In genomic region chr12:31227167-31227566, GRCm38 (mm10) we compare ENCODE assay signal across 28 mouse cellular contexts. TPM values are rescaled to one million over a fixed set of nuclear protein-coding genes. Genes with fewer than 3 reads are reported as not detected.
A peak's percentile ranks its signal among the peaks of the same experiment; 100 is the strongest.
DNase-seq lines count a peak whose midpoint lies in the region; ATAC-seq and TF ChIP-seq lines count a peak whose summit lies in the region.
"Had no signal": no experiment of that assay in that cellular context is flagged by ENCODE, and none has a peak within 500 bp of the region (broad histone marks: within the 10 kb centered on the region; RNA-seq: fewer than 3 reads in every experiment).

No protein-coding gene starts in this region.

- no peaks in the 10 kb centered on the region for H3K27me3 ChIP-seq in heart, embryonic 10.5 days (ENCODE audit: insufficient read depth, poor library complexity, severe bottlenecking)
- H3K27me3 ChIP-seq in lung, embryonic 15.5 days = no peaks in the 10 kb centered on the region
- no peaks in the 10 kb centered on the region for H3K27me3 ChIP-seq in stomach, embryonic 15.5 days (replicated peaks)
- H3K27me3 ChIP-seq in stomach, postnatal 0 days (ENCODE audit: control insufficient read depth, insufficient read depth, low read length) = no peaks in the 10 kb centered on the region
- H3K27me3 ChIP-seq: CH12.LX; embryonic facial prominence, embryonic 12.5 days; forebrain, embryonic 13.5 days; Patski had no signal

- peak; percentile 18 for DNase-seq in heart, adult 11 months
- DNase-seq in heart, embryonic 10.5 days (ENCODE audit: low spot score) = no peak
- no peak for DNase-seq in lung, postnatal 4 days
- DNase-seq in stomach, postnatal 0 days (ENCODE audit: low spot score) = no peak
- no peak for DNase-seq in layer of hippocampus, adult 2 months (ENCODE audit: low spot score in 2 of 2)
- DNase-seq: adrenal gland, adult 8-10 months; adrenal gland, postnatal 14 days; adrenal gland, postnatal 36 days; B cell, adult 2 months; cerebellum, adult 11-12 months; cerebellum, adult 2 months; cerebellum, adult 9-10 months; cerebellum, postnatal 10 days; cerebellum, postnatal 25 days had no signal

- no peak overlapping the region for H3K27ac ChIP-seq in heart, embryonic 10.5 days
- H3K27ac ChIP-seq in lung, embryonic 15.5 days = 0 out of 2 replicates have a peak overlapping the region, but pooled peaks have one; percentile 3
- no peak overlapping the region for H3K27ac ChIP-seq in stomach, embryonic 15.5 days
- no peak overlapping the region for H3K27ac ChIP-seq in stomach, postnatal 0 days (replicated peaks)
- no peak overlapping the region for H3K27ac ChIP-seq in layer of hippocampus, adult 2 months
- H3K27ac ChIP-seq: embryonic facial prominence, embryonic 10.5 days; embryonic facial prominence, embryonic 12.5 days; forebrain, embryonic 13.5 days had no signal

- TF ChIP-seq CTCF in stomach, postnatal 0 days (IDR thresholded peaks at IDR 0.05; ENCODE audit: low read depth) = no peak
- no peak for TF ChIP-seq CTCF in layer of hippocampus, adult 2 months (conservative IDR thresholded peaks at IDR 0.05)

- 80% methylated on average over 3 of the region's 3 CpGs for WGBS in heart, embryonic 10.5 days
- 58% methylated on average over 3 of the region's 3 CpGs for WGBS in lung, embryonic 15.5 days
- 59% methylated on average over 3 of the region's 3 CpGs for WGBS in stomach, embryonic 15.5 days
- WGBS in stomach, postnatal 0 days = 48% methylated on average over 3 of the region's 3 CpGs

- no peaks in the 10 kb centered on the region for H3K9me3 ChIP-seq in heart, embryonic 10.5 days
- no peaks in the 10 kb centered on the region for H3K9me3 ChIP-seq in lung, embryonic 15.5 days
- no peaks in the 10 kb centered on the region for H3K9me3 ChIP-seq in stomach, embryonic 15.5 days
- H3K9me3 ChIP-seq in stomach, postnatal 0 days (ENCODE audit: control insufficient read depth, low read length) = no peaks in the 10 kb centered on the region
- H3K9me3 ChIP-seq: embryonic facial prominence, embryonic 10.5 days; embryonic facial prominence, embryonic 12.5 days; forebrain, embryonic 13.5 days; G1E had no signal

- ATAC-seq in lung, embryonic 15.5 days (ENCODE audit: borderline replicate concordance, extremely low read depth, low FRiP score, low TSS enrichment) = peak; percentile 35; the same call in 1 of the 2 replicates
- peak; percentile 57; the same call in 1 of the 2 replicates for ATAC-seq in stomach, embryonic 15.5 days (ENCODE audit: insufficient read depth, low FRiP score, low read depth)
- ATAC-seq in stomach, postnatal 0 days (ENCODE audit: low FRiP score, low TSS enrichment) = peak; percentile 63; the same call in 1 of the 2 replicates
- ATAC-seq: activated CD4-positive, CD25-positive, alpha-beta regulatory T cell, adult 4 months; CD4-positive, CD25-positive, alpha-beta regulatory T cell, adult 4 months; forebrain, embryonic 13.5 days; Patski had no signal

- H3K36me3 ChIP-seq in heart, embryonic 10.5 days = no peaks in the 10 kb centered on the region
- H3K36me3 ChIP-seq in lung, embryonic 15.5 days = no peaks in the 10 kb centered on the region
- no peaks in the 10 kb centered on the region for H3K36me3 ChIP-seq in stomach, embryonic 15.5 days
- H3K36me3 ChIP-seq in stomach, postnatal 0 days (ENCODE audit: control insufficient read depth, insufficient read depth, low read length) = no peaks in the 10 kb centered on the region
- H3K36me3 ChIP-seq: embryonic facial prominence, embryonic 10.5 days; embryonic facial prominence, embryonic 12.5 days; G1E had no signal

- TF ChIP-seq EP300 in stomach, postnatal 0 days (optimal IDR thresholded peaks at IDR 0.05) = no peak

- H3K4me3 ChIP-seq in heart, embryonic 10.5 days = no peak overlapping the region
- no peak overlapping the region for H3K4me3 ChIP-seq in lung, embryonic 15.5 days
- no peak overlapping the region for H3K4me3 ChIP-seq in stomach, embryonic 15.5 days (replicated peaks)
- no peak overlapping the region for H3K4me3 ChIP-seq in stomach, postnatal 0 days (ENCODE audit: low read depth, low read length)
- H3K4me3 ChIP-seq in layer of hippocampus, adult 2 months = no peak overlapping the region
- H3K4me3 ChIP-seq: embryonic facial prominence, embryonic 10.5 days; embryonic facial prominence, embryonic 12.5 days; forebrain, embryonic 13.5 days had no signal

- H3K4me1 ChIP-seq in heart, embryonic 10.5 days = peaks cover 30% of the 10 kb centered on the region
- peaks cover 12% of the 10 kb centered on the region for H3K4me1 ChIP-seq in lung, embryonic 15.5 days
- peaks cover 3% of the 10 kb centered on the region; the same call in 1 of the 2 replicates for H3K4me1 ChIP-seq in stomach, embryonic 15.5 days
- H3K4me1 ChIP-seq in stomach, postnatal 0 days (replicated peaks; ENCODE audit: control insufficient read depth, insufficient read depth) = no peaks in the 10 kb centered on the region

- no peak overlapping the region for H3K4me2 ChIP-seq in lung, embryonic 15.5 days
- H3K4me2 ChIP-seq in stomach, embryonic 15.5 days = no peak overlapping the region
- no peak overlapping the region for H3K4me2 ChIP-seq in stomach, postnatal 0 days (replicated peaks; ENCODE audit: low read depth)
- H3K4me2 ChIP-seq: embryonic facial prominence, embryonic 12.5 days; forebrain, embryonic 13.5 days had no signal

- H3K9ac ChIP-seq in lung, embryonic 15.5 days = no peak overlapping the region
- no peak overlapping the region for H3K9ac ChIP-seq in stomach, embryonic 15.5 days
- H3K9ac ChIP-seq in stomach, postnatal 0 days (ENCODE audit: low read length) = no peak overlapping the region
- H3K9ac ChIP-seq: embryonic facial prominence, embryonic 12.5 days; forebrain, embryonic 13.5 days had no signal

RNA-seq across cellular contexts. Expression of gene Gm6993, which starts 13.4 kb away (rescaled TPM):
- polyA plus RNA-seq in heart, embryonic 10.5 days (2016; fragmentation: Nextera tagmentation; extraction: Ambion mirVana) = not detected in 2 replicates
- polyA plus RNA-seq in lung, embryonic 15.5 days (2015; fragmentation: Nextera tagmentation; extraction: Ambion mirVana) = not detected in 2 replicates
- not detected in 2 replicates for polyA plus RNA-seq in stomach, embryonic 15.5 days (2015; fragmentation: Nextera tagmentation; extraction: Ambion mirVana)
- not detected in 2 replicates for polyA plus RNA-seq in stomach, postnatal 0 days (2015; fragmentation: Nextera tagmentation; extraction: Ambion mirVana)
- total RNA-seq in layer of hippocampus, adult 2 months (2021) = not detected
- total RNA-seq: adrenal gland, adult 18-20 months; adrenal gland, adult 8-10 months; adrenal gland, postnatal 14 days; adrenal gland, postnatal 36 days; CH12.LX; G1E had no signal
- polyA plus RNA-seq: activated CD4-positive, CD25-positive, alpha-beta regulatory T cell, adult 4 months; CD4-positive, CD25-positive, alpha-beta regulatory T cell, adult 4 months; cerebellum, adult 2 months; cortical plate, adult 2 months; embryonic facial prominence, embryonic 10.5 days; embryonic facial prominence, embryonic 12.5 days; embryonic facial prominence, embryonic 14.5 days; forebrain, embryonic 11.5 days; forebrain, embryonic 13.5 days; G1E; Patski had no signal

RNA-seq across cellular contexts. Expression of gene Lamb1, which starts 37.9 kb away (rescaled TPM):
- polyA plus RNA-seq in heart, embryonic 10.5 days (2016; fragmentation: Nextera tagmentation; extraction: Ambion mirVana) = 66.1 and 102 TPM in 2 replicates
- 111 and 118 TPM in 2 replicates for polyA plus RNA-seq in lung, embryonic 15.5 days (2015; fragmentation: Nextera tagmentation; extraction: Ambion mirVana)
- 83.4 and 94.1 TPM in 2 replicates for polyA plus RNA-seq in stomach, embryonic 15.5 days (2015; fragmentation: Nextera tagmentation; extraction: Ambion mirVana)
- 30.6 and 31.7 TPM in 2 replicates for polyA plus RNA-seq in stomach, postnatal 0 days (2015; fragmentation: Nextera tagmentation; extraction: Ambion mirVana)
- 10 to 100 TPM; 37.8 to 46.8 TPM for total RNA-seq in layer of hippocampus, adult 2 months (2021)
- polyA plus RNA-seq: activated CD4-positive, CD25-positive, alpha-beta regulatory T cell, adult 4 months; CD4-positive, CD25-positive, alpha-beta regulatory T cell, adult 4 months; G1E had no signal
